Mouse (Mus musculus) forebrain, postnatal 0 days (tissue): Measurements from ENCODE around the gene Cox19. TPM values are rescaled to one million over a fixed set of nuclear protein-coding genes. Genes with fewer than 3 reads are reported as not detected.

Experiments
- ATAC-seq: fragments of 200-750 bp; cut with Nextera tagmentation; 2 replicates; pipeline ENCODE4 v1.8.0; 2017; ENCODE audit warnings: mild to moderate bottlenecking, moderate library complexity
- DNase-seq: peaks from one replicate; pipeline ENCODE4 v3.0.0-alpha.2; 2015
- H3K27ac ChIP-seq: fragments of 300-500 bp; sonication (generic); 2 replicates; pipeline ENCODE4 v1.5.1; 2014; ENCODE audit warnings: low read depth, mild to moderate bottlenecking, antibody characterized with exemption, low read length, moderate library complexity, mixed read lengths
- H3K27me3 ChIP-seq: fragments of 300-500 bp; sonication (generic); 2 replicates; pipeline ENCODE4 v1.6.1; 2014; ENCODE audit warnings: mild to moderate bottlenecking, low read length, mixed read lengths; ENCODE audit not compliant: insufficient read depth
- H3K36me3 ChIP-seq: fragments of 300-500 bp; sonication (generic); 2 replicates; pipeline ENCODE4 v1.6.1; 2014; ENCODE audit warnings: mild to moderate bottlenecking, moderate library complexity; ENCODE audit not compliant: insufficient read depth
- H3K4me1 ChIP-seq: fragments of 300-500 bp; sonication (generic); 2 replicates; pipeline ENCODE4 v1.6.1; 2014; ENCODE audit warnings: antibody characterized with exemption; ENCODE audit not compliant: insufficient read depth
- H3K4me2 ChIP-seq: fragments of 300-500 bp; sonication (generic); 2 replicates; pipeline ENCODE4 v1.6.1; 2014; ENCODE audit warnings: low read depth, mild to moderate bottlenecking, moderate library complexity
- H3K4me3 ChIP-seq: fragments of 300-500 bp; sonication (generic); 2 replicates; pipeline ENCODE4 v1.5.1; 2014; ENCODE audit warnings: low read depth, low read length, mixed read lengths
- H3K9ac ChIP-seq: fragments of 300-500 bp; sonication (generic); 2 replicates; pipeline ENCODE4 v1.6.1; 2014; ENCODE audit warnings: mild to moderate bottlenecking
- H3K9me3 ChIP-seq: fragments of 300-500 bp; sonication (generic); 2 replicates; pipeline ENCODE4 v1.6.1; 2016; ENCODE audit warnings: low read length
- CTCF ChIP-seq: sonication (generic); IDR thresholded peaks from 2 replicates; pipeline ENCODE4 v1.5.1; 2016; ENCODE audit warnings: antibody characterized with exemption, control low read depth, low read depth
- WGBS: fragments of 180-500 bp; shearing (Covaris S2); extraction: QIAGEN DNeasy Blood & Tissue Kit; methylation state at CpG from one replicate; pipeline ENCODE4 v1.1.7; 2014; 5-methylcytosine and 5-hydroxymethylcytosine counted together
- polyA plus RNA-seq: library from polyadenylated mRNA; unstranded; fragments of >200 nt; fragmentation: Nextera tagmentation; extraction: Ambion mirVana; gene quantifications from 2 replicates; pipeline ENCODE4 v1.2.1, GENCODE M21; 2015
- total RNA-seq: library from RNA; depleted of rRNA; stranded (reverse); fragments of >200 nt; gene quantifications from 2 replicates; pipeline ENCODE4 v1.2.3, GENCODE M21; 2014

Gene Cox19
- total and polyA plus RNA-seq, 2 experiments from 2014 or later = 85.7 to 108 TPM

GRCm38 (mm10) chr5:139324691-139325394 is 26.4 kb downstream of the Cox19 start:
- Histone ChIP-seq H3K27me3 (no peaks in the 10 kb centered on the region), H3K4me1 (peaks cover 16% of the 10 kb centered on the region; the same call in 1 of the 2 replicates), H3K9ac (peak overlapping the region; percentile 86), H3K27ac (peak overlapping the region; percentile 78), H3K9me3 (no peaks in the 10 kb centered on the region), H3K36me3 (no peaks in the 10 kb centered on the region), H3K4me3 (peak overlapping the region; percentile 79), H3K4me2 (peak overlapping the region; percentile 81)
- TF ChIP-seq CTCF = no peak
- 4% methylated on average over 48 of the region's 62 CpGs for WGBS
- DNase-seq (peak; percentile 60), ATAC-seq (peak; percentile 59)

GRCm38 (mm10) chr5:139324045-139324491 is 27.1 kb downstream of the Cox19 start:
- peak overlapping the region; percentile 79 for H3K4me3 ChIP-seq
- peak; percentile 32 for ATAC-seq
- H3K36me3 ChIP-seq = no peaks in the 10 kb centered on the region; the same call in 1 of the 2 replicates
- H3K9ac ChIP-seq = peak overlapping the region; percentile 86
- peak; percentile 38; the same call in 1 of the 2 replicates for TF ChIP-seq CTCF
- H3K27ac ChIP-seq = peak overlapping the region; percentile 78; the same call in 1 of the 2 replicates
- H3K4me2 ChIP-seq = peak overlapping the region; percentile 81
- no peaks in the 10 kb centered on the region for H3K27me3 ChIP-seq
- peaks cover 16% of the 10 kb centered on the region; the same call in 1 of the 2 replicates for H3K4me1 ChIP-seq
- no peaks in the 10 kb centered on the region for H3K9me3 ChIP-seq
- peak; percentile 31 for DNase-seq
- 39% methylated on average over 5 of the region's 5 CpGs for WGBS

GRCm38 (mm10) chr5:139323260-139323924 is 27.8 kb downstream of the Cox19 start:
- peaks cover 16% of the 10 kb centered on the region; the same call in 1 of the 2 replicates for H3K4me1 ChIP-seq
- H3K9me3 ChIP-seq = no peaks in the 10 kb centered on the region
- peak overlapping the region; percentile 81 for H3K4me2 ChIP-seq
- H3K4me3 ChIP-seq = no peak overlapping the region; the same call in 1 of the 2 replicates
- no peak overlapping the region for H3K27ac ChIP-seq
- no peak for TF ChIP-seq CTCF
- no peaks in the 10 kb centered on the region; the same call in 1 of the 2 replicates for H3K36me3 ChIP-seq
- ATAC-seq = no peak
- 78% methylated on average over 9 of the region's 9 CpGs for WGBS
- no peak for DNase-seq
- no peak overlapping the region for H3K9ac ChIP-seq
- H3K27me3 ChIP-seq = no peaks in the 10 kb centered on the region

GRCm38 (mm10) chr5:139321331-139321730 is 29.9 kb downstream of the Cox19 start:
- no peak for DNase-seq
- 76% methylated on average over 6 of the region's 6 CpGs for WGBS
- H3K9ac ChIP-seq = no peak overlapping the region
- H3K9me3 ChIP-seq = no peaks in the 10 kb centered on the region
- peaks cover 16% of the 10 kb centered on the region; the same call in 1 of the 2 replicates for H3K4me1 ChIP-seq
- H3K27me3 ChIP-seq = no peaks in the 10 kb centered on the region
- H3K4me2 ChIP-seq = no peak overlapping the region
- no peaks in the 10 kb centered on the region; the same call in 1 of the 2 replicates for H3K36me3 ChIP-seq
- TF ChIP-seq CTCF = no peak
- no peak for ATAC-seq
- H3K4me3 ChIP-seq = no peak overlapping the region
- H3K27ac ChIP-seq = no peak overlapping the region

GRCm38 (mm10) chr5:139320424-139320823 is 30.8 kb downstream of the Cox19 start:
- H3K36me3 ChIP-seq = no peaks in the 10 kb centered on the region; the same call in 1 of the 2 replicates
- no peaks in the 10 kb centered on the region for H3K9me3 ChIP-seq
- no peak for DNase-seq
- H3K4me3 ChIP-seq = no peak overlapping the region
- no peak for ATAC-seq
- no peak for TF ChIP-seq CTCF
- H3K27ac ChIP-seq = no peak overlapping the region
- no peak overlapping the region for H3K4me2 ChIP-seq
- 79% methylated on average over 7 of the region's 7 CpGs for WGBS
- no peaks in the 10 kb centered on the region for H3K27me3 ChIP-seq
- 0 out of 2 replicates have a peak, but pooled peaks cover 11% of the 10 kb centered on the region for H3K4me1 ChIP-seq
- no peak overlapping the region for H3K9ac ChIP-seq

- ATAC-seq = peak; percentile 69; the same call in 1 of the 2 replicates
- Histone ChIP-seq H3K4me1 (0 out of 2 replicates have a peak, but pooled peaks cover 1% of the 10 kb centered on the region), H3K27ac (no peak overlapping the region), H3K9me3 (no peaks in the 10 kb centered on the region), H3K4me2 (no peak overlapping the region), H3K4me3 (no peak overlapping the region), H3K36me3 (no peaks in the 10 kb centered on the region; the same call in 1 of the 2 replicates), H3K9ac (no peak overlapping the region), H3K27me3 (no peaks in the 10 kb centered on the region)
- DNase-seq = peak; percentile 16
- WGBS = 65% methylated on average over 21 of the region's 21 CpGs
- TF ChIP-seq CTCF = no peak
Observed at GRCm38 (mm10) chr5:139317751-139318504, 33.3 kb downstream of the Cox19 start.
